20 mouse cellular contexts compared by ENCODE assay signal in the genomic region with DNA sequence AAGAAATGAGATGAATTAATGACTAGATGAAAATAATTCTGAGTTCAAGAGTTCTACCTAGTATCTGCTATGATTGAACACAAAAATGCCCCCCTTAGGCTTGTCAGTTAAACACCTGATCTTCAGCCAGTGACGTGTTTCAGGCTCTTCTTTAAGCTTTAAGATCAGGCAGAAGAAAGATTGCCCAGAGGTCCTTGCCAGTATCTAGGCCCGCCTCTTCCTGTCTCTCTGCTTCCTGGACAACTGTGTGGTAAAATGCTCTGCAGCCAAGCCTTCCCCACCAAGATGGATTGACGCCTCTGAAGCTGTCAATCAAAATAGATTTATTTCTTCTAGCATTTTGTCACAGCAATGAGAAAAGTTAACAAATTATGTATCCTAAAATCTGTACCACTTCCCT.
"Had no signal": no experiment of that assay in that cellular context is flagged by ENCODE, and none has a peak within 500 bp of the region (broad histone marks: within the 10 kb centered on the region; RNA-seq: fewer than 3 reads in every experiment).

No protein-coding gene starts in this region.

- H3K9me3 ChIP-seq: lung, embryonic 15.5 days; midbrain, embryonic 10.5 days; midbrain, embryonic 12.5 days; neural tube, embryonic 13.5 days; neural tube, embryonic 15.5 days had no signal

- DNase-seq: liver, postnatal 0 days; lung, adult 2 months; lung, postnatal 14 days; lung, postnatal 36 days; midbrain, embryonic 14.5 days; right cerebral cortex, postnatal 25 days; right cerebral cortex, postnatal 4 days; spleen, adult 18-20 months; thymus, adult 18-20 months; thymus, postnatal 14 days; thymus, postnatal 36 days had no signal

- H3K36me3 ChIP-seq: lung, embryonic 15.5 days; midbrain, embryonic 10.5 days; midbrain, embryonic 12.5 days; neural tube, embryonic 13.5 days; neural tube, embryonic 15.5 days had no signal

- H3K4me3 ChIP-seq: lung, embryonic 15.5 days; midbrain, embryonic 10.5 days; midbrain, embryonic 12.5 days; myocyte; neural tube, embryonic 13.5 days; neural tube, embryonic 15.5 days had no signal

- H3K27ac ChIP-seq: lung, embryonic 15.5 days; macrophage; midbrain, embryonic 10.5 days; midbrain, embryonic 12.5 days; neural tube, embryonic 13.5 days; neural tube, embryonic 15.5 days had no signal

- H3K27me3 ChIP-seq: lung, embryonic 15.5 days; midbrain, embryonic 12.5 days; neural tube, embryonic 13.5 days; neural tube, embryonic 15.5 days had no signal

- H3K9ac ChIP-seq: liver, postnatal 0 days; lung, embryonic 15.5 days; midbrain, embryonic 12.5 days; neural tube, embryonic 13.5 days; neural tube, embryonic 15.5 days had no signal

- ATAC-seq: liver, postnatal 0 days; lung, postnatal 0 days; midbrain, embryonic 16.5 days had no signal

- H3K4me2 ChIP-seq: lung, embryonic 15.5 days; midbrain, embryonic 12.5 days; neural tube, embryonic 13.5 days; neural tube, embryonic 15.5 days had no signal
